Mouse (Mus musculus): Measurements from ENCODE around the gene Vmn1r42.
"Not testable (repeated sequence)": the region's sequence is repeated elsewhere in the genome, so short reads cannot be mapped to it uniquely, and the experiment has no call there.

The Vmn1r42 gene

DNA sequence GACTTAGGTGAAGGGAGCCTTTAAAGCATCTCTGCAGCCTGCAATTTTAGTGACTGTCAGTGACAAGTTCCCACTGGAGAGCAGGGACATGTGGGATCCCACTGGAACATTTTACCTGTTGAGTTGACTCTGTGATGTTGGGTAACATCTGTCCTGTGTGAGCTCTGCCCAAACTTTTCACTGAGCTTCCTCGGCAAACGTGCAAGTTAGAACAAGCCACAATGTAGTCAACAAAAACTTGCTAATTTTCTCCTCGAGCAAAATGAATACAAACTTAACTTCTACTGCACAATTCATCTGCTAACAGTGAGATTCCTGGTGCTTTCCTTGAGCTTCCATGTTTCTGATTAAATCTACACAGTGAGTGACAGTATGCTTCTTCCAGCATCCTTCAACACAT lies at the start of gene Vmn1r42, which contains the start of gene Vmn1r43:
TSS of gene Vmn1r42 (minus strand) at position 101 of the 400 bp plus-strand sequence.
TSS of gene Vmn1r43 (minus strand) at position 101 of the 400 bp plus-strand sequence.
- not testable (repeated sequence) for DNase-seq

DNA sequence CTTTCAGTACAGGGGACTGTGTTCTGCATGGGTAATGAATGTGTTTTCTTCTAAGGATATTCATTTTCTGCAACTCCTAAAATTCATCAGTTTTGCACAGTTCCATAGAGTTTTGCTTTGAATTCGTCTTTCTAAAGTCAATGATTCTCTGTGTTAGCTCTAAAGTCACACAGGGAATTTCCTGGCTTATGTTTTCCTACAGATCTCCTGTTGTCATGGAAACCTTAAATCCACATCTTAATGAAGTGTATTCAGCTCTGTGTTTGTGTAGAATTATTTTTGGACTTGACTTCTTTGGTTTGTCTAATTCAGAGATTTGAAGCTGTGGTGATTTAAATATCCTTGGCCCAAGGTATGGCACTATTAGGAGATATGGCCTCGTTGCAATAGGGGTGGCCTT lies 7.6 kb upstream of the Vmn1r42 start:
- DNase-seq, result no peak

- DNase-seq, result no peak
These were observed 7.1 kb upstream of the Vmn1r42 start, which contains the start of gene Vmn1r44 for GRCm38 (mm10) chr6:89883360-89883759. Gene Vmn1r44, plus strand, starts transcription at chr6:89883660.

GRCm38 (mm10) chr6:89880867-89881266 lies 4.7 kb upstream of the Vmn1r42 start:
- DNase-seq, result no peak

DNA sequence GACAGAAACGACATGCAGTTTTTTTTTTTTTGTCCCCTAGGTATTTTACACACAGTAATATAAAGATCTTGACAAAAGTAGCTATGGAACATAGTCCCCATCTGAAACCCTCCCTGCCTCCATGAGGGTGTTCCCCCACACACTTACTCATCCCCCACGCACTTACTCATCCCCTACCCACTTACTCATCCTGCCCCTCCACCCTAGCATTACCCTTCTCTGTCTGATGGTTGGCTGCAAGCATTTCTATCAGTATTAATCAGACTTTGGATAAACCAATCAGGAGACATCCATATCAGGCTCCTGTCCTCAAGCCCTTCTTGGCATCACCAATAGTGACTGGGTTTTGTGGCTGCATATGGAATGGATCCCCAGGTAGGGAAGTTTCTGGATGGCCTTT lies 750 bp upstream of the Vmn1r42 start:
- no peak for DNase-seq

- DNase-seq, result no peak
These were observed 8.2 kb downstream of the Vmn1r42 start for GRCm38 (mm10) chr6:89867976-89868375.

DNA sequence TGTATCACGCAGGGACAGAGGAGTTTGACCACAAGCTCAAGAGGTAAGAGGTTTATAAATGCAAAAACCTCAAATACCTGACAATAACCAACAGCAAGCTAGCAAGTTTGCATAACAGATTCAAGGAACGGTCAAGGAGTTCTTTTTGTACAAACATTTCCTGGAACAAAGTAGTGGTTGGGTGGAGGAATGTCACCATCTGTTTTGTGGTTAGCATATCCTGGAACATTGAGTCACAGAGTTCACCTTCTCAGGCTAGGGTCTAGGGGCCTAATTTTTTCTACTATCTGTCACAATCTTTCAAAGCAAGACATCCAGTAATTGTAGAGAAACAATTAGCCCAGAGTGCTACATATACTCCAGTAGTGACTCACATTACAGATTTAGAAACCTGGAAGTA lies 8.9 kb downstream of the Vmn1r42 start:
- DNase-seq, result no peak

DNA sequence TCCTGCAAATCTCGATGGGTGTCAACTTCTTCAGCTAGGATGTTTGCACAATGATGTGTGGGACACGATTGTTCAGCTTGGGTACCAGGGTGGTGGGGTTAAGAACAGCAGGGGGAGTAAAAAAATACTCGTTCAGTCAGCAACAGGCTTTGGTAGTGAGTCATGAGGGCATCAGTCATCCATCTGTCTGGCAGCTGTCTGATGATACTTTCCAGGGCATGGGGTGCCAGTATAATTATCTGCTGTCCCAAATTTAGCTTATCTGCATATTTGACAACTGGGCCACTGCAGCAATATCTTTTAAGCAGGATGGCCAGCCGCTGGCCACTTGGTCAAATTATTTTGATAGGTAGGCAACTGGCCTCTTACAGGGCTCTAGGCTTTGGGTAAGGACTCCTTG lies 12.4 kb downstream of the Vmn1r42 start:
- DNase-seq, result no peak

GRCm38 (mm10) chr6:89859839-89860238 lies 16.4 kb downstream of the Vmn1r42 start:
- DNase-seq, result no peak

GRCm38 (mm10) chr6:89857552-89857951 lies 18.7 kb downstream of the Vmn1r42 start:
- no peak for DNase-seq

All from cerebellum, postnatal 14 days (tissue).